Mouse (Mus musculus) hindlimb bud, embryonic 11.5 days (tissue): ENCODE results near the gene Ino80b.
A peak's percentile ranks its signal among the peaks of the same experiment; 100 is the strongest.

Source experiments
- DNase-seq: peaks from one replicate; pipeline ENCODE4 v3.0.0-alpha.2; 2012; ENCODE audit warnings: low read depth, low spot score; ENCODE audit errors: extremely low spot score

The Ino80b gene

GRCm38 (mm10) chr6:83141636-83142035, 16.4 kb upstream of the Ino80b start:
- no peak for DNase-seq

- no peak for DNase-seq
Observed at GRCm38 (mm10) chr6:83140044-83140443, 14.8 kb upstream of the Ino80b start.

GRCm38 (mm10) chr6:83138056-83138455, 12.8 kb upstream of the Ino80b start:
- DNase-seq = peak; percentile 26

- DNase-seq = peak; percentile 83
Observed at GRCm38 (mm10) chr6:83137576-83137950, 12.3 kb upstream of the Ino80b start.

- DNase-seq = peak; percentile 61
Observed at GRCm38 (mm10) chr6:83136881-83137575, 11.8 kb upstream of the Ino80b start.

GRCm38 (mm10) chr6:83136291-83136880, 11.2 kb upstream of the Ino80b start:
- DNase-seq = no peak

GRCm38 (mm10) chr6:83135571-83136161, 10.4 kb upstream of the Ino80b start:
- no peak for DNase-seq

GRCm38 (mm10) chr6:83134951-83135513, 9.8 kb upstream of the Ino80b start, which contains the start of gene Rtkn:
TSS of gene Rtkn (plus strand) at chr6:83135463.
- DNase-seq = no peak

GRCm38 (mm10) chr6:83134226-83134625, 9.0 kb upstream of the Ino80b start:
- no peak for DNase-seq

- no peak for DNase-seq
Observed at GRCm38 (mm10) chr6:83132176-83132919, 7.1 kb upstream of the Ino80b start.

- no peak for DNase-seq
Observed at GRCm38 (mm10) chr6:83131469-83132034, 6.3 kb upstream of the Ino80b start.

- DNase-seq = no peak
Observed at GRCm38 (mm10) chr6:83127419-83127818, 2.2 kb upstream of the Ino80b start.

GRCm38 (mm10) chr6:83124851-83125312, 349 bp downstream of the Ino80b start:
- DNase-seq = peak; percentile 91

- no peak for DNase-seq
Observed at GRCm38 (mm10) chr6:83122961-83123360, 2.3 kb downstream of the Ino80b start.

- no peak for DNase-seq
Observed at GRCm38 (mm10) chr6:83121863-83122710, 3.1 kb downstream of the Ino80b start.

- DNase-seq = peak; percentile 99
Observed at GRCm38 (mm10) chr6:83120930-83121862, 4.0 kb downstream of the Ino80b start, which contains the start of gene Wbp1. TSS of gene Wbp1 (minus strand) at chr6:83121559.

- DNase-seq = no peak
Observed at GRCm38 (mm10) chr6:83119734-83120051, 5.5 kb downstream of the Ino80b start.

GRCm38 (mm10) chr6:83118825-83119733, 6.2 kb downstream of the Ino80b start:
- DNase-seq = no peak
